Mouse (Mus musculus): ENCODE measurements around the gene Gm3233. TPM values are rescaled to one million over a fixed set of nuclear protein-coding genes. Genes with fewer than 3 reads are reported as not detected.
"Not testable (repeated sequence)": the region's sequence is repeated elsewhere in the genome, so short reads cannot be mapped to it uniquely, and the experiment has no call there.

The Gm3233 gene
- polyA plus RNA-seq, 1 experiment from 2014 or later = not detected

- DNase-seq (ENCODE audit: low spot score) (no peak), ATAC-seq (replicated peaks; ENCODE audit: low FRiP score, low read depth) (no peak)
- Histone ChIP-seq H3K27me3 (ENCODE audit: insufficient read depth, low read length) (no peaks in the 10 kb centered on the region), H3K9me3 (replicated peaks; ENCODE audit: low read length) (no peaks in the 10 kb centered on the region), H3K4me3 (replicated peaks; ENCODE audit: low read depth, low read length) (no peak overlapping the region), H3K9ac (ENCODE audit: low read depth, low read length) (no peak overlapping the region), H3K27ac (no peak overlapping the region), H3K4me2 (ENCODE audit: low read length) (no peak overlapping the region), H3K36me3 (ENCODE audit: insufficient read depth, low read length) (no peaks in the 10 kb centered on the region), H3K4me1 (replicated peaks; ENCODE audit: insufficient read depth, low read length) (no peaks in the 10 kb centered on the region)
- WGBS = 38% methylated on average over 2 of the region's 2 CpGs
- no peak for TF ChIP-seq CTCF (IDR thresholded peaks at IDR 0.05; ENCODE audit: low read depth)
Observed at GRCm38 (mm10) chr10:77788621-77789020, 29.1 kb upstream of the Gm3233 start.

GRCm38 (mm10) chr10:77787876-77788275, 28.4 kb upstream of the Gm3233 start, which contains the start of gene Gm7137:
Gm7137 (minus strand) TSS chr10:77788200.
- not testable (repeated sequence) for H3K27me3 ChIP-seq (ENCODE audit: insufficient read depth, low read length); H3K4me2 ChIP-seq (ENCODE audit: low read length); H3K9me3 ChIP-seq (replicated peaks; ENCODE audit: low read length); H3K4me1 ChIP-seq (replicated peaks; ENCODE audit: insufficient read depth, low read length); H3K4me3 ChIP-seq (replicated peaks; ENCODE audit: low read depth, low read length); H3K27ac ChIP-seq; H3K36me3 ChIP-seq (ENCODE audit: insufficient read depth, low read length); H3K9ac ChIP-seq (ENCODE audit: low read depth, low read length); DNase-seq (ENCODE audit: low spot score); ATAC-seq (replicated peaks; ENCODE audit: low FRiP score, low read depth)
- WGBS = no CpG with 5 or more reads among the region's 1 CpGs

GRCm38 (mm10) chr10:77783396-77783795, 23.9 kb upstream of the Gm3233 start:
- H3K9ac ChIP-seq (ENCODE audit: low read depth, low read length); H3K4me1 ChIP-seq (replicated peaks; ENCODE audit: insufficient read depth, low read length); H3K27ac ChIP-seq; H3K27me3 ChIP-seq (ENCODE audit: insufficient read depth, low read length); H3K9me3 ChIP-seq (replicated peaks; ENCODE audit: low read length); H3K36me3 ChIP-seq (ENCODE audit: insufficient read depth, low read length); DNase-seq (ENCODE audit: low spot score); H3K4me2 ChIP-seq (ENCODE audit: low read length); ATAC-seq (replicated peaks; ENCODE audit: low FRiP score, low read depth); H3K4me3 ChIP-seq (replicated peaks; ENCODE audit: low read depth, low read length): not testable (repeated sequence)
- 75% methylated on average over 1 of the region's 3 CpGs for WGBS

- H3K4me3 ChIP-seq (replicated peaks; ENCODE audit: low read depth, low read length); H3K9me3 ChIP-seq (replicated peaks; ENCODE audit: low read length); H3K27me3 ChIP-seq (ENCODE audit: insufficient read depth, low read length); H3K36me3 ChIP-seq (ENCODE audit: insufficient read depth, low read length); H3K4me2 ChIP-seq (ENCODE audit: low read length); H3K4me1 ChIP-seq (replicated peaks; ENCODE audit: insufficient read depth, low read length); H3K27ac ChIP-seq; ATAC-seq (replicated peaks; ENCODE audit: low FRiP score, low read depth); H3K9ac ChIP-seq (ENCODE audit: low read depth, low read length); DNase-seq (ENCODE audit: low spot score): not testable (repeated sequence)
- WGBS = 100% methylated on average over 1 of the region's 1 CpGs
Observed at GRCm38 (mm10) chr10:77782442-77782841, 23.0 kb upstream of the Gm3233 start, which contains the start of gene Gm3250. Gm3250 (minus strand) TSS chr10:77782542.

- H3K9ac ChIP-seq (ENCODE audit: low read depth, low read length); DNase-seq (ENCODE audit: low spot score); H3K4me3 ChIP-seq (replicated peaks; ENCODE audit: low read depth, low read length); H3K27me3 ChIP-seq (ENCODE audit: insufficient read depth, low read length); H3K4me2 ChIP-seq (ENCODE audit: low read length); H3K36me3 ChIP-seq (ENCODE audit: insufficient read depth, low read length); H3K4me1 ChIP-seq (replicated peaks; ENCODE audit: insufficient read depth, low read length); ATAC-seq (replicated peaks; ENCODE audit: low FRiP score, low read depth); H3K27ac ChIP-seq; H3K9me3 ChIP-seq (replicated peaks; ENCODE audit: low read length): not testable (repeated sequence)
- 75% methylated on average over 1 of the region's 1 CpGs for WGBS
Observed at GRCm38 (mm10) chr10:77776844-77777243, 17.4 kb upstream of the Gm3233 start, which contains the start of gene Gm7138. Gm7138 (minus strand) TSS chr10:77776944.

- not testable (repeated sequence) for H3K9ac ChIP-seq (ENCODE audit: low read depth, low read length); H3K36me3 ChIP-seq (ENCODE audit: insufficient read depth, low read length); H3K9me3 ChIP-seq (replicated peaks; ENCODE audit: low read length); H3K4me2 ChIP-seq (ENCODE audit: low read length); H3K4me1 ChIP-seq (replicated peaks; ENCODE audit: insufficient read depth, low read length); H3K4me3 ChIP-seq (replicated peaks; ENCODE audit: low read depth, low read length); H3K27ac ChIP-seq; ATAC-seq (replicated peaks; ENCODE audit: low FRiP score, low read depth); DNase-seq (ENCODE audit: low spot score); H3K27me3 ChIP-seq (ENCODE audit: insufficient read depth, low read length)
- WGBS = 90% methylated on average over 2 of the region's 3 CpGs
Observed at GRCm38 (mm10) chr10:77772142-77772541, 12.7 kb upstream of the Gm3233 start.

- 60% methylated on average over 1 of the region's 1 CpGs for WGBS
- not testable (repeated sequence) for DNase-seq (ENCODE audit: low spot score); H3K4me1 ChIP-seq (replicated peaks; ENCODE audit: insufficient read depth, low read length); ATAC-seq (replicated peaks; ENCODE audit: low FRiP score, low read depth); H3K36me3 ChIP-seq (ENCODE audit: insufficient read depth, low read length); H3K9me3 ChIP-seq (replicated peaks; ENCODE audit: low read length); H3K27me3 ChIP-seq (ENCODE audit: insufficient read depth, low read length); H3K4me3 ChIP-seq (replicated peaks; ENCODE audit: low read depth, low read length); H3K9ac ChIP-seq (ENCODE audit: low read depth, low read length); H3K4me2 ChIP-seq (ENCODE audit: low read length); H3K27ac ChIP-seq
Observed at GRCm38 (mm10) chr10:77771225-77771624, 11.7 kb upstream of the Gm3233 start, which contains the start of gene Gm3238. Gm3238 (minus strand) TSS chr10:77771325.

All from kidney, postnatal 0 days (tissue).